Mouse (Mus musculus) forebrain, postnatal 0 days (tissue): ENCODE measurements around the gene Kdm5b. TPM values are rescaled to one million over a fixed set of nuclear protein-coding genes. Genes with fewer than 3 reads are reported as not detected.

Source experiments
- ATAC-seq: fragments of 200-750 bp; cut with Nextera tagmentation; 2 replicates; pipeline ENCODE4 v1.8.0; 2017; ENCODE audit warnings: mild to moderate bottlenecking, moderate library complexity
- DNase-seq: peaks from one replicate; pipeline ENCODE4 v3.0.0-alpha.2; 2015
- H3K27ac ChIP-seq: fragments of 300-500 bp; sonication (generic); 2 replicates; pipeline ENCODE4 v1.5.1; 2014; ENCODE audit warnings: low read depth, mild to moderate bottlenecking, antibody characterized with exemption, low read length, moderate library complexity, mixed read lengths
- H3K27me3 ChIP-seq: fragments of 300-500 bp; sonication (generic); 2 replicates; pipeline ENCODE4 v1.6.1; 2014; ENCODE audit warnings: mild to moderate bottlenecking, low read length, mixed read lengths; ENCODE audit not compliant: insufficient read depth
- H3K36me3 ChIP-seq: fragments of 300-500 bp; sonication (generic); 2 replicates; pipeline ENCODE4 v1.6.1; 2014; ENCODE audit warnings: mild to moderate bottlenecking, moderate library complexity; ENCODE audit not compliant: insufficient read depth
- H3K4me1 ChIP-seq: fragments of 300-500 bp; sonication (generic); 2 replicates; pipeline ENCODE4 v1.6.1; 2014; ENCODE audit warnings: antibody characterized with exemption; ENCODE audit not compliant: insufficient read depth
- H3K4me2 ChIP-seq: fragments of 300-500 bp; sonication (generic); 2 replicates; pipeline ENCODE4 v1.6.1; 2014; ENCODE audit warnings: low read depth, mild to moderate bottlenecking, moderate library complexity
- H3K4me3 ChIP-seq: fragments of 300-500 bp; sonication (generic); 2 replicates; pipeline ENCODE4 v1.5.1; 2014; ENCODE audit warnings: low read depth, low read length, mixed read lengths
- H3K9ac ChIP-seq: fragments of 300-500 bp; sonication (generic); 2 replicates; pipeline ENCODE4 v1.6.1; 2014; ENCODE audit warnings: mild to moderate bottlenecking
- H3K9me3 ChIP-seq: fragments of 300-500 bp; sonication (generic); 2 replicates; pipeline ENCODE4 v1.6.1; 2016; ENCODE audit warnings: low read length
- CTCF ChIP-seq: sonication (generic); IDR thresholded peaks from 2 replicates; pipeline ENCODE4 v1.5.1; 2016; ENCODE audit warnings: antibody characterized with exemption, control low read depth, low read depth
- WGBS: fragments of 180-500 bp; shearing (Covaris S2); extraction: QIAGEN DNeasy Blood & Tissue Kit; methylation state at CpG from one replicate; pipeline ENCODE4 v1.1.7; 2014; 5-methylcytosine and 5-hydroxymethylcytosine counted together
- polyA plus RNA-seq: library from polyadenylated mRNA; unstranded; fragments of >200 nt; fragmentation: Nextera tagmentation; extraction: Ambion mirVana; gene quantifications from 2 replicates; pipeline ENCODE4 v1.2.1, GENCODE M21; 2015
- total RNA-seq: library from RNA; depleted of rRNA; stranded (reverse); fragments of >200 nt; gene quantifications from 2 replicates; pipeline ENCODE4 v1.2.3, GENCODE M21; 2014

Kdm5b gene
- total and polyA plus RNA-seq, 2 experiments from 2014 or later: 53.6 to 84.6 TPM

GRCm38 (mm10) chr1:134548231-134548630 is 11.7 kb upstream of the Kdm5b start:
- no peak overlapping the region for H3K4me3 ChIP-seq
- no peak overlapping the region for H3K4me2 ChIP-seq
- no peak for ATAC-seq
- H3K4me1 ChIP-seq: no peaks in the 10 kb centered on the region
- no peak overlapping the region for H3K9ac ChIP-seq
- H3K27me3 ChIP-seq: no peaks in the 10 kb centered on the region
- 53% methylated on average over 4 of the region's 4 CpGs for WGBS
- no peak for TF ChIP-seq CTCF
- H3K27ac ChIP-seq: no peak overlapping the region
- no peaks in the 10 kb centered on the region for H3K36me3 ChIP-seq
- no peak for DNase-seq
- no peaks in the 10 kb centered on the region for H3K9me3 ChIP-seq

GRCm38 (mm10) chr1:134549632-134550132 is 10.3 kb upstream of the Kdm5b start, which contains the start of gene Mgat4e:
Mgat4e (minus strand) TSS chr1:134549682.
- Histone ChIP-seq H3K9me3 (no peaks in the 10 kb centered on the region), H3K4me3 (no peak within 1 kb of the TSS), H3K4me2 (no peak within 1 kb of the TSS), H3K4me1 (no peaks in the 10 kb centered on the region), H3K36me3 (no peaks in the 10 kb centered on the region), H3K27me3 (no peaks in the 10 kb centered on the region), H3K9ac (no peak within 1 kb of the TSS), H3K27ac (no peak within 1 kb of the TSS)
- ATAC-seq: no peak
- 68% methylated on average over 7 of the region's 7 CpGs for WGBS
- no peak for DNase-seq
- TF ChIP-seq CTCF: no peak

GRCm38 (mm10) chr1:134551869-134552268 is 8.1 kb upstream of the Kdm5b start:
- Histone ChIP-seq H3K36me3 (no peaks in the 10 kb centered on the region), H3K4me3 (no peak overlapping the region), H3K27me3 (no peaks in the 10 kb centered on the region), H3K4me2 (no peak overlapping the region), H3K9ac (no peak overlapping the region), H3K27ac (no peak overlapping the region), H3K4me1 (peaks cover 9% of the 10 kb centered on the region; the same call in 1 of the 2 replicates), H3K9me3 (no peaks in the 10 kb centered on the region)
- ATAC-seq (no peak), DNase-seq (no peak)
- no peak for TF ChIP-seq CTCF
- 89% methylated on average over 3 of the region's 3 CpGs for WGBS

- no peak for TF ChIP-seq CTCF
- ATAC-seq: no peak
- H3K4me1 ChIP-seq: peaks cover 13% of the 10 kb centered on the region
- no peak overlapping the region for H3K4me2 ChIP-seq
- H3K4me3 ChIP-seq: no peak overlapping the region
- no peaks in the 10 kb centered on the region for H3K27me3 ChIP-seq
- 68% methylated on average over 3 of the region's 3 CpGs for WGBS
- H3K36me3 ChIP-seq: no peaks in the 10 kb centered on the region
- no peak for DNase-seq
- no peaks in the 10 kb centered on the region for H3K9me3 ChIP-seq
- no peak overlapping the region for H3K27ac ChIP-seq
- no peak overlapping the region for H3K9ac ChIP-seq
These were observed 7.6 kb upstream of the Kdm5b start for GRCm38 (mm10) chr1:134552396-134552795.

- WGBS: 37% methylated on average over 13 of the region's 13 CpGs
- H3K9ac ChIP-seq: no peak overlapping the region
- peaks cover 13% of the 10 kb centered on the region for H3K4me1 ChIP-seq
- no peak for ATAC-seq
- peak overlapping the region; percentile 75 for H3K4me2 ChIP-seq
- H3K27me3 ChIP-seq: no peaks in the 10 kb centered on the region
- H3K36me3 ChIP-seq: no peaks in the 10 kb centered on the region
- H3K27ac ChIP-seq: no peak overlapping the region
- no peak for DNase-seq
- no peak overlapping the region for H3K4me3 ChIP-seq
- no peaks in the 10 kb centered on the region for H3K9me3 ChIP-seq
- no peak for TF ChIP-seq CTCF
These were observed 4.6 kb upstream of the Kdm5b start for GRCm38 (mm10) chr1:134555240-134555870.

GRCm38 (mm10) chr1:134555871-134556670 is 3.9 kb upstream of the Kdm5b start:
- H3K4me2 ChIP-seq: peak overlapping the region; percentile 75
- WGBS: 3% methylated on average over 40 of the region's 46 CpGs
- TF ChIP-seq CTCF: peak; percentile 20
- H3K4me3 ChIP-seq: peak overlapping the region; percentile 70
- peaks cover 13% of the 10 kb centered on the region for H3K4me1 ChIP-seq
- no peaks in the 10 kb centered on the region for H3K36me3 ChIP-seq
- peak overlapping the region; percentile 93 for H3K9ac ChIP-seq
- no peaks in the 10 kb centered on the region for H3K9me3 ChIP-seq
- H3K27me3 ChIP-seq: no peaks in the 10 kb centered on the region
- H3K27ac ChIP-seq: peak overlapping the region; percentile 93
- ATAC-seq (peak; percentile 72), DNase-seq (peak; percentile 86)
